Mouse (Mus musculus) testis, adult 2 months (tissue): ENCODE data around the gene Aatk. TPM values are rescaled to one million over a fixed set of nuclear protein-coding genes. Genes with fewer than 3 reads are reported as not detected.

Experiments used
- H3K27ac ChIP-seq: fragments of 200-500 bp; 2 replicates; pipeline ENCODE4 v1.5.1; 2012; ENCODE audit warnings: low read depth, low read length; ENCODE audit not compliant: control insufficient read depth, insufficient read depth
- H3K27me3 ChIP-seq: fragments of 200-500 bp; 2 replicates; pipeline ENCODE4 v1.6.1; 2012; ENCODE audit warnings: mild to moderate bottlenecking, low read length, moderate library complexity; ENCODE audit not compliant: control insufficient read depth, insufficient read depth
- H3K36me3 ChIP-seq: fragments of 200-500 bp; 2 replicates; pipeline ENCODE4 v1.6.1; 2012; ENCODE audit warnings: mild to moderate bottlenecking, low read length; ENCODE audit not compliant: control insufficient read depth, insufficient read depth
- H3K4me1 ChIP-seq: fragments of 200-500 bp; 2 replicates; pipeline ENCODE4 v1.6.1; 2012; ENCODE audit warnings: low read length; ENCODE audit not compliant: control insufficient read depth, insufficient read depth
- H3K4me3 ChIP-seq: fragments of 200-500 bp; 2 replicates; pipeline ENCODE4 v1.5.1; 2012; ENCODE audit warnings: low read depth, mild to moderate bottlenecking, low read length, moderate library complexity, mixed read lengths; ENCODE audit not compliant: control insufficient read depth
- CTCF ChIP-seq: fragments of 200-500 bp; IDR thresholded peaks from 2 replicates; pipeline ENCODE4 v1.5.1; 2012; ENCODE audit warnings: low read depth, mild to moderate bottlenecking, inconsistent platforms, low read length, moderate library complexity; ENCODE audit not compliant: control insufficient read depth, insufficient read depth, insufficient replicate concordance
- POLR2A ChIP-seq: fragments of 200-500 bp; IDR thresholded peaks from 2 replicates; pipeline ENCODE4 v1.6.1; 2012; ENCODE audit warnings: low read depth, mild to moderate bottlenecking, inconsistent platforms, low read length, moderate library complexity; ENCODE audit not compliant: control insufficient read depth
- polyA plus RNA-seq: library from polyadenylated mRNA; depleted of rRNA; stranded (reverse); fragments of >200 nt; gene quantifications from 2 replicates; pipeline ENCODE4 v1.2.3, GENCODE M21; 2012

Aatk gene
- polyA plus RNA-seq, 1 experiment = 0.84 TPM

DNA sequence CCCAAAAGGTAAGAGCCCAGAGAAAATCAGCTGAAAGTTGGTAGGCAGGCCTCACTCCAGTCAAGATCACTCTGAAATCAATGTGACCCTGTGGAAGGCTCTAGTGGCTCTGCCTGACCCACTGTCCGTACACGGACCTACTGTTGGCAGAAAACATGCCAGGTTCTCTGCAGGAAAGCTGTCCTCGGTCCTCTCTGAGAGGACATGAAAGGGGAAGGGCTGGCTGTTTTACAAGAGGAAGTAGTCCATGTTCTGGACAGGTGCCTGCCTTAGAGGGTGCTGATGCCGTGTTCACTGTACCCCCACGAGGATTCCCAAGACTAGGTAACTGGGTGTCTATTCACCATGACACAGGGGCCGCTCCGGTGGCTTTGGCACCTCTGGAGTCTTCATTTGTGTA lies 59.1 kb downstream of the Aatk start:
- Histone ChIP-seq H3K4me1 (peaks cover 8% of the 10 kb centered on the region), H3K27ac (no peak overlapping the region), H3K4me3 (no peak overlapping the region), H3K36me3 (no peaks in the 10 kb centered on the region; the same call in 1 of the 2 replicates), H3K27me3 (no peaks in the 10 kb centered on the region)
- TF ChIP-seq CTCF (no peak), POLR2A (no peak)

DNA sequence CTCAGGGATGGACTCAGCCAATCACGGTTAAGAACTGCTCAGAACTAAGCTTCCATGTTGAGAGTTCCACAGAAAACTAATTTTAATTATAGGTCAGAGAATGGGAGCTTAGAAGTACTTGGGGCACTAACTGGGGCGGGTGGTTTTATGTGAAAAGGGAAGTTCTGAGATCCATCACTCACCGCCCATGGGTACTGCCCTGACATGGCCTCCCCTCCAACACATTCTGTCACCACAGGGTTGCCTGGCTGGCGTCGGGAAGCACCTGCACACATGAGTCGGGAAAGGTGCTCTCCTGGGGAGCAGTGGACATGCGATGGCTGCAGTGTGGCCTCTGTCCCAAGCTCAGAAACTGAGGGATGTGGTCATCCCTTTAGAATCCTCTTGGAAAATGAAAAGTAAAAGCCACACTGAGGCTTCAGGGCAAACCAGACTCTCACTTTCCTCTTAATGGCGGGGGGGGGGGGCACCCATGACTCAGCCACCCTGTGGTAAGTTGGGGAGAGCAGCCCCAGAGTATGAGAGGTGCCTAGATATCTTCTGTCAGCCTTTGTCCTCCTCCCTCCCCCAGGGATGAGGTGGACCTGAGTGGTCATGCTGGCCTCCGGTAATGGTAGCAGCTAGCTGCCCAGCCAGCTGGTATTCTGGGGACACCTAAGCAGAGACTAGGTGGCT lies 60.1 kb downstream of the Aatk start:
- Histone ChIP-seq H3K4me3 (no peak overlapping the region), H3K27me3 (no peaks in the 10 kb centered on the region), H3K4me1 (peaks cover 8% of the 10 kb centered on the region)

DNA sequence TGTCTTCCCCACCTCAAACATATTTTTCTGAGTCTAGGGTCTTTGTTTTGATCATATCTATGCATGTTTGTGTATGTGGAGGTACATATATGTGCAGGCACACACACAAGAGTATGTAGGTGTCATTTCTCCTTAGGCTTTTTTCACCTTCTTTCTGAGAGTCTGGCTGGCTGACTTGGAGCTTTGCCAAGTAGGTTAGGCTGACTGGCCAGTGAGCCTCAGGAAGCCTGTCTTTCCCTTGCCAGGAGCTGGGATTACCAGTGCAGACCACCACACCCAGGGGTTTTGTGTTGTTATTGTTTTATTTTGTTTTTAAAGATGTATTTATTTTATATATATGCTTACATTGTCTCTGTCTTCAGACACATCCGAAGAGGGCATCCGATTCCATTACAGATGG lies 63.8 kb downstream of the Aatk start:
- no peaks in the 10 kb centered on the region; the same call in 1 of the 2 replicates for H3K36me3 ChIP-seq
- no peak overlapping the region for H3K27ac ChIP-seq
- no peaks in the 10 kb centered on the region for H3K27me3 ChIP-seq
- TF ChIP-seq CTCF (no peak), POLR2A (no peak)
- no peaks in the 10 kb centered on the region for H3K4me1 ChIP-seq
- H3K4me3 ChIP-seq = no peak overlapping the region

More for the DNA sequence above, 60.1 kb downstream of the Aatk start:
- TF ChIP-seq CTCF (no peak), POLR2A (no peak)
- Histone ChIP-seq H3K36me3 (no peaks in the 10 kb centered on the region; the same call in 1 of the 2 replicates), H3K27ac (no peak overlapping the region)

DNA sequence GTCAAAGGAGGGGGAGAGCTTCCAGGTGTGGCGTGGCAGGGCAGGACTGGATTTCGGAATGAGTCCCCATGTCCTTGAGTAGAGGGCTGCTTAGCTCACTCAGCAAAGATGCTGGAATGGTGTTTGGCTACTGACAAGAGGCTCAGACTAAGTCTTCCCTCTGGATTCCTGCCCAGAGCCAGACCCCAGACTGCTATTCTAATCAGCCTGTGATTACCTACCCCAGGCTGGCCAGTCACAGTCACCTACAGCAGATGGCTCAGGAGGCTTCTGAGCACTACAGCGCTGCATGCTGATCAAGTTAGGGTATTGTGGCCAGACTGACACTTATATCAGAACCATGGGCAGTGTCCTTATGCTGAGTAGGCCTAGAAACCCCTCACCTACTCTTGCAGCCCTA lies 64.7 kb downstream of the Aatk start:
- Histone ChIP-seq H3K36me3 (no peaks in the 10 kb centered on the region; the same call in 1 of the 2 replicates), H3K4me3 (no peak overlapping the region), H3K27ac (no peak overlapping the region), H3K27me3 (no peaks in the 10 kb centered on the region), H3K4me1 (no peaks in the 10 kb centered on the region)
- TF ChIP-seq CTCF (no peak), POLR2A (no peak)

DNA sequence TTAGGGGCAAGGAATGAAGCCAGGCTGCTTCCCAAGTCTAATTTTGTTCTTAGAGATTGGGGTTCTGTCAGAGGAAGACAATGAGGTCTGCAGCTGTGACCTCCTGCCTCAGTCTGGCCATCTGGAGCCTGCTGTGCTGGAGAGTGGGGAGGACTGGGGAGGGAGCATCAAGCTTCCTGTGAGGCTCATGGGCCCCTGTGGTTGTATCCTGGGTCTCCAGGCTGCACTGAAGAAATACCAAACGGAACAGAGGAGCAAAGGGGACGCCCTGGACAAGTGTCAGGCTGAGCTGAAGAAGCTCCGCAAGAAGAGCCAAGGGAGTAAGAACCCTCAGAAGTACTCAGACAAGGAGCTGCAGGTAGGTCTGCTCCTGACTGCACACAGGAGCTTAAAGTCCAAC lies 65.2 kb downstream of the Aatk start:
- Histone ChIP-seq H3K4me3 (no peak overlapping the region), H3K27ac (no peak overlapping the region), H3K36me3 (no peaks in the 10 kb centered on the region; the same call in 1 of the 2 replicates), H3K27me3 (no peaks in the 10 kb centered on the region), H3K4me1 (no peaks in the 10 kb centered on the region)
- TF ChIP-seq POLR2A (no peak), CTCF (no peak)

DNA sequence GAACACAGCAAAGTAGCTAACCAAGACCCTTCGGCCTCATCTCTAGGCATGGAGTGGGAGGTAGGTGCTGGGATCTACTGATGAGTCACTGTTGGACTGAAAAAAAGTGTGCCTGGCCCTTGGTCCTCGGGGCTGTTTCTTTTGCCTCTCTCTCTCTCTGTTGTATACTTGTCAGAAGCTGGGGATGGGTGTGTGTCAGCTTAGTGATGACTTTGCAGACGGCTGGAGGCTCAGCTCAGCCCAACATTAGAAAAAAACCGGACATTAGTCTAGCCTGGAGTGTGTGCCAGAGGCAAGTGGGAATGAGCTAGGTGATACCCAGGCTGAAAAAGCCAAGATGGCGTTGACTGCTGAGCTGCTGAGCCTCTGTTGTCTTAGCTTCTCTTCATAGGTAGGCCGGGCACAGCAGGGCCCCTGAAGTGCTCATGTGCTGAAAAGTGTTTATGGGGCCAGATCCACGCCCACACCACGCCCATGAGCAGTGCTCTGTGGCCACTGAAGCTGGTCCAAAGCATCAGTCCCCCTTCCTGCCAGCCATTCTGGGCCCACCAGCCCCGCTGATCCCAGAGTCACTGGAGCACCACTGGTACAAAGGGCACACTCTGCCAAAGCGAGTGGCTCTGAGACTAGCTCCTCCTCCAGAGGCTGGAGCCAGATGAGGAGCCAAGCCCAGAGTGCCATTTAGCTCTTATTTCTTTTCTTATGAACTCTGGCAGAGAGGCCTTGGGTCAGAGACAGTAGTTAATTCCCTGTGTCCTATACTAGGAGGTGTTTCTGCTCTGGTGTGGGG lies 67.2 kb downstream of the Aatk start:
- Histone ChIP-seq H3K4me1 (no peaks in the 10 kb centered on the region), H3K36me3 (no peaks in the 10 kb centered on the region; the same call in 1 of the 2 replicates), H3K27me3 (no peaks in the 10 kb centered on the region), H3K4me3 (no peak overlapping the region), H3K27ac (no peak overlapping the region)
- TF ChIP-seq POLR2A (no peak), CTCF (no peak)

DNA sequence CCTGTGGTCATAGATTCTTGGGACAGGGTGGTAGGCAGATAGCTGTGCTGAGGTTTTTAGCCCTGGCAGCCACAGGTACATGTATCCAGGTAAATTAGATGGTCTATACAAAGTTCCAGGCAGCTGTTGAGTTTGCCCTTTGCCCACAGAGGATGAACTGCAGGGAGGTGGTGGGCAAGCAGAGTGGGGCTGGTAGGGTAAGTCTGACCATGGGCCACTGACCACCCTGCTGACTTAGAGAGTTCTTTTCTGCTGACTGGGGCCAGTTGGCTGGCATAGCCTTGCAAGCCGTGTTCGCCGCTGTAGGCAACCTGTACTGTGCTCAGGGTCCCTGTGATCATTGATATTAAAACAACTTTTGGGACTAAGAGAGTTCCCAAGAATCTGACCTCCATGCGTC lies 68.3 kb downstream of the Aatk start:
- no peaks in the 10 kb centered on the region for H3K27me3 ChIP-seq
- no peak for TF ChIP-seq POLR2A
- no peak for TF ChIP-seq CTCF
- no peaks in the 10 kb centered on the region for H3K4me1 ChIP-seq
- H3K36me3 ChIP-seq = no peaks in the 10 kb centered on the region; the same call in 1 of the 2 replicates
- no peak overlapping the region for H3K27ac ChIP-seq
- H3K4me3 ChIP-seq = no peak overlapping the region
